Mouse (Mus musculus) heart, embryonic 14.5 days (tissue): Measurements from ENCODE around the gene Rpl23a. TPM values are rescaled to one million over a fixed set of nuclear protein-coding genes. Genes with fewer than 3 reads are reported as not detected.

Source experiments
- ATAC-seq: fragments of 200-750 bp; cut with Nextera tagmentation; 2 replicates; pipeline ENCODE4 v1.8.0; 2017; ENCODE audit warnings: low read depth, moderate TSS enrichment; ENCODE audit not compliant: insufficient number of reproducible peaks, insufficient read depth, low FRiP score
- H3K27ac ChIP-seq, 2 experiments: fragments of 200-500 bp in 1 of 2; fragments of 300-500 bp in 1 of 2; sonication (generic) in 1 of 2; replicated peaks in 1 of 2; 2 replicates each; pipeline ENCODE4 v1.5.1; 2012 to 2014; ENCODE audit warnings: low read depth in 2 of 2, low read length in 2 of 2, control low read depth in 1 of 2, mild to moderate bottlenecking in 1 of 2, mixed read lengths in 1 of 2; ENCODE audit not compliant: control insufficient read depth in 1 of 2, insufficient read depth in 1 of 2
- H3K27me3 ChIP-seq: fragments of 300-500 bp; sonication (generic); 2 replicates; pipeline ENCODE4 v1.6.1; 2014; ENCODE audit warnings: mild to moderate bottlenecking, low read length, control low read depth; ENCODE audit not compliant: control insufficient read depth, insufficient read depth
- H3K36me3 ChIP-seq: fragments of 300-500 bp; sonication (generic); 2 replicates; pipeline ENCODE4 v1.6.1; 2014; ENCODE audit warnings: mild to moderate bottlenecking, control low read depth, low read length, mixed read lengths; ENCODE audit not compliant: control insufficient read depth, insufficient read depth
- H3K4me1 ChIP-seq, 2 experiments: fragments of 200-500 bp in 1 of 2; fragments of 300-500 bp in 1 of 2; sonication (generic) in 1 of 2; 2 replicates each; pipeline ENCODE4 v1.6.1; 2012 to 2014; ENCODE audit warnings: low read length in 2 of 2, control low read depth in 1 of 2, mixed read lengths in 1 of 2; ENCODE audit not compliant: control insufficient read depth in 2 of 2, insufficient read depth in 2 of 2
- H3K4me2 ChIP-seq: fragments of 300-500 bp; sonication (generic); 2 replicates; pipeline ENCODE4 v1.6.1; 2014; ENCODE audit warnings: mild to moderate bottlenecking, low read length
- H3K4me3 ChIP-seq, 2 experiments: fragments of 200-500 bp in 1 of 2; fragments of 300-500 bp in 1 of 2; sonication (generic) in 1 of 2; 2 replicates each; pipeline ENCODE4 v1.5.1; 2012 to 2014; ENCODE audit warnings: low read length in 2 of 2, mild to moderate bottlenecking in 2 of 2, control low read depth in 1 of 2, low read depth in 1 of 2, moderate library complexity in 1 of 2; ENCODE audit not compliant: control insufficient read depth in 1 of 2, insufficient read depth in 1 of 2
- H3K9ac ChIP-seq: fragments of 300-500 bp; sonication (generic); 2 replicates; pipeline ENCODE4 v1.6.1; 2014; ENCODE audit warnings: mild to moderate bottlenecking, low read length
- H3K9me3 ChIP-seq: fragments of 300-500 bp; sonication (generic); 2 replicates; pipeline ENCODE4 v1.6.1; 2016; ENCODE audit warnings: low read length, control low read depth; ENCODE audit not compliant: control insufficient read depth
- WGBS: fragments of 180-500 bp; shearing (Covaris S2); extraction: QIAGEN DNeasy Blood & Tissue Kit; methylation state at CpG from one replicate; pipeline ENCODE4 v1.1.7; 2014; 5-methylcytosine and 5-hydroxymethylcytosine counted together
- polyA plus RNA-seq: library from polyadenylated mRNA; unstranded; fragments of >200 nt; fragmentation: Nextera tagmentation; extraction: Ambion mirVana; gene quantifications from 2 replicates; pipeline ENCODE4 v1.2.1, GENCODE M21; 2014

Rpl23a gene
- polyA plus RNA-seq, 1 experiment from 2014 or later = 1,084 TPM

DNA sequence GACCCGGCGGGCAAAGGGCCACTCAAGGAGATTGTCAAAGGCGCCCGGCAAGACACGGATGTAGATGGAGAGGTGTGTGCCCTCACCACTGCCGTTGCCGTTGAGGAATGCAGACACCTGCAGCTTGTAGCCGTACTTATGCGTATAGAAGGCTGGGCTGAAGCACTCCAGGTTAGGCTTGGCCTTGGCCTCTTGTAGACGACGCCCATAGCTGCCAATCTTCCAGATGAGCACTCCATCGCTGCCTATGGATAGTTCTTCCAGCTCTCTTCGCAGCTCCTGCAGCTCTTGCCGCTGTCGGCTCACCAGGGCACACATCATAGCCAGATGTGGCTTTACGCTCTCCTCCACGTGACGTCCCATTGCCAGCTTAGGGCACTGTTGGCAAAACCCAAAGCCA is 23.2 kb downstream of the Rpl23a start:
- no peak overlapping the region for H3K9ac ChIP-seq
- H3K27me3 ChIP-seq = no peaks in the 10 kb centered on the region
- no peak for ATAC-seq
- no peak overlapping the region for H3K27ac ChIP-seq
- H3K9me3 ChIP-seq = no peaks in the 10 kb centered on the region
- 87% methylated on average over 18 of the region's 18 CpGs for WGBS
- peaks cover 74% of the 10 kb centered on the region for H3K36me3 ChIP-seq
- H3K4me3 ChIP-seq = no peak overlapping the region
- peaks cover 7 to 23% of the 10 kb centered on the region in 2 experiments; a peak in 3 of 4 replicates for H3K4me1 ChIP-seq
- H3K4me2 ChIP-seq = no peak overlapping the region

DNA sequence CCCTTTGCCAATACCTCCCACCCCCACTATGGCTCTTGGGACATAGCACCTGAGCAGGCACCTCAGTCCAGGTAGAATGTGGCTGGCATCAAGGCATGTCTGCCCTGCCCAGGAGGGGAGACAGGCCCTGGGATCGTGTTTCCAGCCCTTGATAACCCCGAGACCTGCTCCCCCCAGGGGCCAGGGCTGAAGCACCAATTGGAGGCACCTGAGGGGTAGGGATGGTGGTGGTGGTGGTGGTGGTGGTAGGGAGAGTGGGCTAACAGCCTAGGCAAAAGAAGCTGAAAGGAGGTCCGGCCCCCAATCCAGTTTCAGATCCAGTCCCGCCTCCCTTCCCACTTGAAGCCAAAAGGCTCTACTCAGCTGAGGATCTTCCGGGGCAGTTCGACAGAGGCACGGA is 23.8 kb downstream of the Rpl23a start:
- Histone ChIP-seq H3K27me3 (no peaks in the 10 kb centered on the region), H3K4me3 (no peak overlapping the region), H3K4me2 (no peak overlapping the region), H3K27ac (no peak overlapping the region), H3K9me3 (no peaks in the 10 kb centered on the region), H3K9ac (no peak overlapping the region), H3K36me3 (peaks cover 80% of the 10 kb centered on the region), H3K4me1 (peaks cover 7 to 23% of the 10 kb centered on the region in 2 experiments; a peak in 3 of 4 replicates)
- no peak for ATAC-seq
- WGBS = 84% methylated on average over 7 of the region's 7 CpGs

DNA sequence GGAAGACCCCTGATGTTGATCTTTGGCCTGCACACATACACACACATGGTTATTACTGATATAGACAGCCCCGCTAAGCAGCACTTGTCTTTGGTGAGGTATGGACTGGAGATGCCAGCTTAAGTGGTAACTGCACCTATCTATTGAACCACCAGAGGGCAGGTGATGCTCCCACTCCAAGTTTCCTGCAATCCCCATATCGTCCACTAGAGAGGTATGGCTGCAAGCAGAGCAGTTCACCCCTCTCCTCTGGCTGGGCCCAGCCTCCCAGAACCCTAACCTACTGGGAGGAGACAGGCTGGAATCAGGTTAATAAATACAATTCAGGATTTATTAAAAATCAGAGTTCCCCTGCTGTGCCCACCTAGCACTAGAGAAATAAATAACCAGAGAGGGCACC is 24.3 kb downstream of the Rpl23a start:
- H3K27ac ChIP-seq = no peak overlapping the region

DNA sequence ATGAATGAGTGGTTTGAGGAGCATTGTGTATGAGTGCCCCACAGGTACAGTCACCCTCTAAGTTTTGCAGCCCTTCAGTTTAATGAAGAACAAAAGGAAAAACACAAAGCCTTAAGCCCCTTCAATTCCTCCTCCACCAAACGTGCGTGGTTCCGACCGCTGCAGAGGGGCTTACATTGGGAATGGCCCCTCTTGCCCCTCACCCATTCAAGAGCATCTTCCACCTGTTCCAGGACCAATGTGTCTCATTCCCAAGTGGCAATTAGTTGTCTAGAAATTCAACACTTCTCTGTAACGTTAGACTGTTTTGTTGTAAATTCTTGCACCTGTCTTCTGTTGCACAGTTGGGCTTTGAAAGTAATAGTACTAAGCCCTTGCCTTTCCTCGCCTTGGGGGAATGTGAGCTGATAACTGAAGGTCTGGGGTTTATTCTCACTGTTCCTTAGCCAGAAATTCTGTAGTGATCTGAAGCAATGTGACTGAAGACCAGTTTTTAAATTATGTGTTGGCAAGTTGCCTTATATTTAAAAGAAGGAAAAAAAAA is 27.2 kb downstream of the Rpl23a start:
- H3K4me2 ChIP-seq = no peak overlapping the region
- peaks cover 0 to 8% of the 10 kb centered on the region in 2 experiments; a peak in 2 of 4 replicates for H3K4me1 ChIP-seq
- no peaks in the 10 kb centered on the region for H3K27me3 ChIP-seq
- H3K36me3 ChIP-seq = peaks cover 98% of the 10 kb centered on the region
- H3K4me3 ChIP-seq = no peak overlapping the region
- H3K9ac ChIP-seq = no peak overlapping the region
- no peak for ATAC-seq
- H3K27ac ChIP-seq = no peak overlapping the region
- 75% methylated on average over 6 of the region's 6 CpGs for WGBS
- no peaks in the 10 kb centered on the region for H3K9me3 ChIP-seq

More for the DNA sequence above, 24.3 kb downstream of the Rpl23a start:
- Histone ChIP-seq H3K9ac (no peak overlapping the region), H3K36me3 (peaks cover 84% of the 10 kb centered on the region), H3K4me3 (no peak overlapping the region), H3K27me3 (no peaks in the 10 kb centered on the region), H3K9me3 (no peaks in the 10 kb centered on the region), H3K4me1 (peaks cover 7 to 22% of the 10 kb centered on the region in 2 experiments; a peak in 3 of 4 replicates), H3K4me2 (no peak overlapping the region)
- 10% methylated on average over 2 of the region's 2 CpGs for WGBS
- ATAC-seq = no peak

DNA sequence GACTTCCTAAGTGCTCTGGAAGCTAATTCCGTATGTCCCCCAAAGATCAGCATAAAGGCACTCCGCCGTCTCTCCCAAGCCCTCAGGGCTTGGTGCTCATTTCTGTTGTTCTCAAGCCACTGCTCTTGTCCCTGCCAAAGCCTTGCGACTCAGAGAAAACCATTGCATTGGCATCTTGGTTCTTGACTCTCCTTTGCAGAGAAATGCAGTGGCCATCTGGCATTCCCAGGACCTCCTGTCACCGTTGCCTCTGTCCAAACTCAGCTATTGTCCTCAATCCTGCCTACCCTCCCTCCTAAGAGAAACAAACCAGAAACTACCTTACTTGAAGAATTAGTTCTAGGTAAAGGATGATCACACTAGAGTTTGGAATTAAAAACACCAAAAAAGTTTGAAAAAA is 27.7 kb downstream of the Rpl23a start:
- no peak overlapping the region for H3K27ac ChIP-seq
- no peaks in the 10 kb centered on the region for H3K27me3 ChIP-seq
- no peak overlapping the region for H3K9ac ChIP-seq
- H3K36me3 ChIP-seq = peaks cover 98% of the 10 kb centered on the region
- no peaks in the 10 kb centered on the region for H3K9me3 ChIP-seq
- ATAC-seq = no peak
- no peak overlapping the region for H3K4me2 ChIP-seq
- peaks cover 0 to 8% of the 10 kb centered on the region in 2 experiments; a peak in 2 of 4 replicates for H3K4me1 ChIP-seq
- no peak overlapping the region for H3K4me3 ChIP-seq
- 84% methylated on average over 5 of the region's 5 CpGs for WGBS

DNA sequence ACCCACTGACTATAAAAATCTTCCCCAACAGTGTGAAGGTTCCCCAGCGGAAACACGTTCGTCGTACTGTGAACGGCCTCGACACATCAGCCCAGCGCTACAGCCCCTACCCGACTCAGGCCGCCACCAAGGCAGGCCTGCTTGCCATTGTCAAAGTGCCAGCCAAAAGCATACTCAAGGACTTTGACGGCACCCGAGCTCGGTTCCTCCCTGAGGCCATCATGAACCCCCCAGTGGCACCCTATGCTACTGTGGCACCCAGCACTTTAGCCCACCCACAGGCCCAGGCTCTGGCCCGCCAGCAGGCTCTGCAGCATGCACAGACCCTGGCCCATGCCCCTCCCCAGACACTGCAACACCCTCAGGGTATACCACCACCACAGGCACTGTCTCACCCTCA is 29.6 kb downstream of the Rpl23a start:
- H3K27ac ChIP-seq = no peak overlapping the region
- no peaks in the 10 kb centered on the region for H3K27me3 ChIP-seq
- H3K4me2 ChIP-seq = no peak overlapping the region
- no peaks in the 10 kb centered on the region for H3K9me3 ChIP-seq
- peaks cover 97% of the 10 kb centered on the region for H3K36me3 ChIP-seq
- WGBS = 87% methylated on average over 13 of the region's 13 CpGs
- H3K4me1 ChIP-seq = peaks cover 0 to 8% of the 10 kb centered on the region in 2 experiments; a peak in 2 of 4 replicates
- ATAC-seq = no peak
- no peak overlapping the region for H3K9ac ChIP-seq
- H3K4me3 ChIP-seq = no peak overlapping the region

DNA sequence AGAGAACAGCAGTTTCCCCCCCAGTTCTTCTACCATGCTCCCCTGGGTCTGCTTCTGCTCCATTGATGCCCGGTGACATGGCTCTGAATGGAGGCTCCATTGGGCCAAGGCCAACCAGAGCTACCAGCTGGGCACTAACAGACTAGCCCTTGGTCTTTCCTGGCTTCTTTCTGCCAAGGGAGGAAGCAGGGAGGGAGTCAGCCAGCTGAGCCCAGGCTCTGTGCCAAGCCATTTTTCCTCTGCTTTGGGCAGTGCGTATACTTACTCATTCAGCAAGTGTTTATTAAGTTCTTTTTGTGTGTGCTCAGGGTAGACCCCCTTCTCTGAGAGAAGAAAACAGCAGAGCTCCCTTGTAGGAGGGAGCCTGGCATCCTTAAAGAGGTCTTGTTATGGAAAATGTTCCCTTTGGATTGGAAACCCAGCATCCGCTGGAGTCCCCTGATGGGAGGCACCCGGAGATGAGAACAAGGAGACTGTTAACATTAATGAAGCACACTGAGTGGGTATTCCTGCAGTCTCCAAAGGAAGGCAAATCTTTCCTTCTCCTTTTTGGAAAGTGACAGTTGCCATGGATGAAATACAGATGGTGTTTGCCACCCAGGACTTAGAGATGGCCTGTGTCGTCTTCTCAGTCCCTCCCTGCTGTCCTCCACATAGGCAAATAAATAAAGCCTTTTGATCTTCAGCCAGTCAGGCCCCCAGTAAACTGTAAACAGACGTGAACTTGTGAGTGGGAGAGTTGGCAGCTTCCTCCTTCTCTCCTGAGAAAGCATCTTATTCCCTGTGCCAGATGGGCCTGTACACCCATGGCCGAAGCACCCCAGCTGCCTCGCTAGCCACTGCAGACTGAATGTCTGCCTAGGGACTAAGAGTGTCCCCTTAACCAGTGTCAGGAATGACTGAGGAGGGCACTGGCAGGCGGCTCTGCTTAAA is 30.8 kb downstream of the Rpl23a start:
- H3K9ac ChIP-seq = no peak overlapping the region
- H3K9me3 ChIP-seq = no peaks in the 10 kb centered on the region
- no peaks in the 10 kb centered on the region for H3K27me3 ChIP-seq
- H3K27ac ChIP-seq = peak overlapping the region; percentile 12 to 53; a peak in 2 of 4 replicates
- ATAC-seq = no peak
- 71% methylated on average over 9 of the region's 9 CpGs for WGBS
- no peak overlapping the region for H3K4me2 ChIP-seq
- no peak overlapping the region for H3K4me3 ChIP-seq
- peaks cover 97% of the 10 kb centered on the region for H3K36me3 ChIP-seq
- H3K4me1 ChIP-seq = peaks cover 0 to 8% of the 10 kb centered on the region in 2 experiments; a peak in 2 of 4 replicates
